Mouse (Mus musculus) Muller cell, postnatal 12 days (primary cell): ENCODE measurements around the gene Prss40.

Experiments
- DNase-seq: peaks from one replicate; pipeline ENCODE4 v3.0.0-alpha.2; 2015; ENCODE audit errors: inconsistent ontology term

Gene Prss40

GRCm38 (mm10) chr1:34560843-34561242 lies at the start of gene Prss40:
Gene Prss40 (minus strand): TSS chr1:34560943.
- DNase-seq: no peak

GRCm38 (mm10) chr1:34602363-34602762 lies 41.6 kb upstream of the Prss40 start:
- peak; percentile 51 for DNase-seq

- peak; percentile 0 for DNase-seq
Observed at GRCm38 (mm10) chr1:34601323-34602047, 40.7 kb upstream of the Prss40 start.

GRCm38 (mm10) chr1:34600000-34600399 lies 39.3 kb upstream of the Prss40 start:
- no peak for DNase-seq

- no peak for DNase-seq
Observed at GRCm38 (mm10) chr1:34587298-34588096, 26.8 kb upstream of the Prss40 start.

- no peak for DNase-seq
Observed at GRCm38 (mm10) chr1:34584736-34585135, 24.0 kb upstream of the Prss40 start.

GRCm38 (mm10) chr1:34583821-34584263 lies 23.1 kb upstream of the Prss40 start:
- DNase-seq: peak; percentile 40

- no peak for DNase-seq
Observed at GRCm38 (mm10) chr1:34582218-34582617, 21.5 kb upstream of the Prss40 start.

GRCm38 (mm10) chr1:34579782-34580356 lies 19.1 kb upstream of the Prss40 start:
- no peak for DNase-seq

GRCm38 (mm10) chr1:34578851-34579781 lies 18.4 kb upstream of the Prss40 start, which contains the start of gene Amer3:
Gene Amer3 (plus strand): TSS chr1:34579657.
- DNase-seq: peak; percentile 86

GRCm38 (mm10) chr1:34573221-34573620 lies 12.5 kb upstream of the Prss40 start:
- no peak for DNase-seq

- no peak for DNase-seq
Observed at GRCm38 (mm10) chr1:34571431-34571830, 10.7 kb upstream of the Prss40 start.

- no peak for DNase-seq
Observed at GRCm38 (mm10) chr1:34569876-34570275, 9.1 kb upstream of the Prss40 start.

GRCm38 (mm10) chr1:34568120-34568519 lies 7.4 kb upstream of the Prss40 start:
- DNase-seq: no peak

- no peak for DNase-seq
Observed at GRCm38 (mm10) chr1:34564383-34565045, 3.8 kb upstream of the Prss40 start.

- DNase-seq: no peak
Observed at GRCm38 (mm10) chr1:34554275-34554674, 6.5 kb downstream of the Prss40 start.

GRCm38 (mm10) chr1:34553690-34554089 lies 7.1 kb downstream of the Prss40 start:
- no peak for DNase-seq

- DNase-seq: no peak
Observed at GRCm38 (mm10) chr1:34547074-34547473, 13.7 kb downstream of the Prss40 start.

GRCm38 (mm10) chr1:34536767-34537485 lies 23.8 kb downstream of the Prss40 start:
- DNase-seq: peak; percentile 38

GRCm38 (mm10) chr1:34536291-34536766 lies 24.4 kb downstream of the Prss40 start:
- peak; percentile 30 for DNase-seq
